Mouse (Mus musculus) mouse embryonic stem cell (cell line): ENCODE measurements around the gene Hspa4.

Experiments
- in situ Hi-C, 2 experiments: fragments of 300-500 bp; cut with MboI; formaldehyde crosslinking; loops; 1 replicate in 1 of 2; 3 replicates in 1 of 2; pipeline ENCODE4 v1.14.3; 2019 to 2020; ENCODE audit warnings: low sequenced_read_pairs in 2 of 2, low pct_unique_long_range_greater_than_20kb in 1 of 2, mixed read lengths in 1 of 2; ENCODE audit not compliant: unreplicated experiment in 1 of 2

Hspa4 gene

GRCm38 (mm10) chr11:53260556-53260955 lies 39.7 kb downstream of the Hspa4 start:
- in situ Hi-C loops: loop anchor here in 1 of 2 experiments (25.0 kb wide), 1 partner anchor 848 kb away; no protein-coding TSS in a partner anchor

GRCm38 (mm10) chr11:53260056-53260455 lies 40.2 kb downstream of the Hspa4 start:
- in situ Hi-C loops: loop anchor here in 1 of 2 experiments (25.0 kb wide), 1 partner anchor 848 kb away; no protein-coding TSS in a partner anchor

- in situ Hi-C loops: loop anchor here in 1 of 2 experiments (25.0 kb wide), 1 partner anchor 847 kb away; no protein-coding TSS in a partner anchor
Measured at GRCm38 (mm10) chr11:53259047-53259632, 41.1 kb downstream of the Hspa4 start.

- in situ Hi-C loops: loop anchor here in 1 of 2 experiments (25.0 kb wide), 1 partner anchor 845 kb away; no protein-coding TSS in a partner anchor
Measured at GRCm38 (mm10) chr11:53256914-53257313, 43.3 kb downstream of the Hspa4 start.

GRCm38 (mm10) chr11:53254926-53255325 lies 45.3 kb downstream of the Hspa4 start:
- in situ Hi-C loops: loop anchor here in 1 of 2 experiments (5.0 to 25.0 kb wide), 2 partner anchors 168 to 843 kb away; no protein-coding TSS in a partner anchor

- in situ Hi-C loops: loop anchor here in 1 of 2 experiments (5.0 to 25.0 kb wide), 2 partner anchors 167 to 842 kb away; no protein-coding TSS in a partner anchor
Measured at GRCm38 (mm10) chr11:53254428-53254827, 45.8 kb downstream of the Hspa4 start.

- in situ Hi-C loops: loop anchor here in 1 of 2 experiments (5.0 to 25.0 kb wide), 2 partner anchors 165 to 840 kb away; no protein-coding TSS in a partner anchor
Measured at GRCm38 (mm10) chr11:53252186-53253119, 47.8 kb downstream of the Hspa4 start.

GRCm38 (mm10) chr11:53250796-53251195 lies 49.5 kb downstream of the Hspa4 start:
- in situ Hi-C loops: loop anchor here in 1 of 2 experiments (5.0 to 25.0 kb wide), 2 partner anchors 163 to 838 kb away; no protein-coding TSS in a partner anchor

- in situ Hi-C loops: loop anchor here in 1 of 2 experiments (5.0 to 25.0 kb wide), 2 partner anchors 162 to 837 kb away; no protein-coding TSS in a partner anchor
Measured at GRCm38 (mm10) chr11:53249686-53250085, 50.6 kb downstream of the Hspa4 start.

- in situ Hi-C loops: no loop called here
Measured at GRCm38 (mm10) chr11:53245561-53245960, 54.7 kb downstream of the Hspa4 start.

GRCm38 (mm10) chr11:53243199-53243598 lies 57.1 kb downstream of the Hspa4 start:
- in situ Hi-C loops: no loop called here

- in situ Hi-C loops: no loop called here
Measured at GRCm38 (mm10) chr11:53233590-53233989, 66.7 kb downstream of the Hspa4 start.

- in situ Hi-C loops: no loop called here
Measured at GRCm38 (mm10) chr11:53231836-53232235, 68.4 kb downstream of the Hspa4 start.

GRCm38 (mm10) chr11:53229011-53229410 lies 71.2 kb downstream of the Hspa4 start:
- in situ Hi-C loops: no loop called here

- in situ Hi-C loops: no loop called here
Measured at GRCm38 (mm10) chr11:53210876-53211275, 89.4 kb downstream of the Hspa4 start.
